Mouse (Mus musculus): ENCODE data around the gene Ssr2. TPM values are rescaled to one million over a fixed set of nuclear protein-coding genes. Genes with fewer than 3 reads are reported as not detected.

Ssr2 gene
- total RNA-seq, 1 experiment: 827 TPM

- no peak for DNase-seq (ENCODE audit: low read depth, low spot score)
- H3K4me3 ChIP-seq (ENCODE audit: insufficient read depth in 1 of 2, low read depth in 1 of 2, low read length in 2 of 2, poor library complexity in 1 of 2, severe bottlenecking in 1 of 2): no peak overlapping the region
- peaks cover 5 to 38% of the 10 kb centered on the region in 2 experiments for H3K4me1 ChIP-seq (ENCODE audit: control insufficient read depth in 2 of 2, insufficient read depth in 2 of 2, low read length in 2 of 2, poor library complexity in 1 of 2)
- in situ Hi-C loops (cut with MboI; ENCODE audit: low sequenced_read_pairs in 2 of 2, unreplicated experiment in 2 of 2): no loop called here
- peaks cover 22% of the 10 kb centered on the region for H3K36me3 ChIP-seq (ENCODE audit: control insufficient read depth, insufficient read depth, low read length, poor library complexity, severe bottlenecking)
- peak overlapping the region; percentile 5; the same call in 1 of the 2 replicates for H3K9ac ChIP-seq (ENCODE audit: insufficient read depth, low read depth, low read length, poor library complexity, severe bottlenecking)
- H3K9me3 ChIP-seq (ENCODE audit: control insufficient read depth, insufficient read depth, low read depth, low read length): no peaks in the 10 kb centered on the region
- H3K27ac ChIP-seq (ENCODE audit: insufficient read depth, low read depth, low read length, poor library complexity, severe bottlenecking): peak overlapping the region; percentile 57; the same call in 1 of the 2 replicates
- no peak for TF ChIP-seq MAFK (IDR thresholded peaks at IDR 0.05; ENCODE audit: insufficient read depth, low read depth, low read length)
- no peak for TF ChIP-seq ZNF384 (IDR thresholded peaks at IDR 0.05; ENCODE audit: low read depth, low read length)
- no peak for TF ChIP-seq ZC3H11A (IDR thresholded peaks at IDR 0.05; ENCODE audit: borderline replicate concordance, low read depth, low read length)
- TF ChIP-seq CHD2 (IDR thresholded peaks at IDR 0.05; ENCODE audit: low read depth, low read length): no peak
- no peak for TF ChIP-seq HCFC1 (IDR thresholded peaks at IDR 0.05; ENCODE audit: borderline replicate concordance, insufficient read depth, low read length)
Measured at GRCm38 (mm10) chr3:88540085-88540484, 35.6 kb upstream of the Ssr2 start.

DNA sequence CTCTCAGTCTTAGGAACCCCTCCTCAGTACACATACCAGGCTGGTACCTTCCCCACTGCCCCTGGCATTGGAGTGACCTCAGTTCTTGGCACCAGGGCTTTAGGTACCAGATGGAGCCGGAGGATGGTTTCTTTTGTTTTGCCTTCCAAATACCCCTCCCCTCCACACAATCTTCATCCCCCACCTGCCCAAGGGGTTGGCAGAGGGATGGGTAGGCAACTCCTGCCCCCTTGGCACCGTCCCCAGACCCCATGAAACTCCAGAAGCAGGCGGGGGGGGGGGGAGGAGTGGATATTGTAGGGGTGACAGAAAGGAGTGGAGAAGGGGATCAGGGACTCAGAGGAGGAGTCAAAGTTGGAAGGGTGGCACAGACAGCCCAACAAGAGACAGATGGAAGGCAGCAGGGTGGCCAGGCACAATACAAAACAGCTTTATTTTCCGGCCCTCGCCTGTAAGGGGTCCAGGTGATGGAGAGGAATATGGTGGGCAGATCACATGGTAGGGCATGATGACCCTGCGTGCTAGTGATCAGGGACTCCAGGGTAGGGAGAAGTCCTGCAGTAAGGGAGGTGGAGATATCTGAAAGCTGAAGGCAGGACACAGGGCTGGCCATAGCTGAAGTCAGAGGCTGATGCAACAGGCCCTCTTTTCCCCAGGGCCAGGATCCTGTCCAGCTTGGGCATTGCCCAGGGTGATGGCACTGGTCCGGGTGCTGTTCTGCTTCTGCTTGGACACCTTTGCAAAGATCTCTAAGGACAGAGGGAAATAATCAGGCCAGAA is 33.9 kb upstream of the Ssr2 start:
- Histone ChIP-seq H3K4me3 (ENCODE audit: insufficient read depth in 1 of 2, low read depth in 1 of 2, low read length in 2 of 2, poor library complexity in 1 of 2, severe bottlenecking in 1 of 2) (no peak overlapping the region), H3K36me3 (ENCODE audit: control insufficient read depth, insufficient read depth, low read length, poor library complexity, severe bottlenecking) (peaks cover 14% of the 10 kb centered on the region), H3K9me3 (ENCODE audit: control insufficient read depth, insufficient read depth, low read depth, low read length) (no peaks in the 10 kb centered on the region), H3K4me1 (ENCODE audit: control insufficient read depth in 2 of 2, insufficient read depth in 2 of 2, low read length in 2 of 2, poor library complexity in 1 of 2) (peaks cover 4 to 34% of the 10 kb centered on the region in 2 experiments), H3K9ac (ENCODE audit: insufficient read depth, low read depth, low read length, poor library complexity, severe bottlenecking) (no peak overlapping the region), H3K27ac (ENCODE audit: insufficient read depth, low read depth, low read length, poor library complexity, severe bottlenecking) (no peak overlapping the region)
- DNase-seq (ENCODE audit: low read depth, low spot score): no peak
- TF ChIP-seq ZC3H11A (IDR thresholded peaks at IDR 0.05; ENCODE audit: borderline replicate concordance, low read depth, low read length) (no peak), ZNF384 (IDR thresholded peaks at IDR 0.05; ENCODE audit: low read depth, low read length) (no peak), HCFC1 (IDR thresholded peaks at IDR 0.05; ENCODE audit: borderline replicate concordance, insufficient read depth, low read length) (no peak), CHD2 (IDR thresholded peaks at IDR 0.05; ENCODE audit: low read depth, low read length) (no peak), MAFK (IDR thresholded peaks at IDR 0.05; ENCODE audit: insufficient read depth, low read depth, low read length) (no peak)
- in situ Hi-C loops (cut with MboI; ENCODE audit: low sequenced_read_pairs in 2 of 2, unreplicated experiment in 2 of 2): no loop called here

GRCm38 (mm10) chr3:88542486-88542885 is 33.2 kb upstream of the Ssr2 start:
- no peak overlapping the region for H3K9ac ChIP-seq (ENCODE audit: insufficient read depth, low read depth, low read length, poor library complexity, severe bottlenecking)
- H3K36me3 ChIP-seq (ENCODE audit: control insufficient read depth, insufficient read depth, low read length, poor library complexity, severe bottlenecking): peaks cover 8% of the 10 kb centered on the region
- no peak for DNase-seq (ENCODE audit: low read depth, low spot score)
- H3K4me1 ChIP-seq (ENCODE audit: control insufficient read depth in 2 of 2, insufficient read depth in 2 of 2, low read length in 2 of 2, poor library complexity in 1 of 2): peaks cover 4 to 37% of the 10 kb centered on the region in 2 experiments
- TF ChIP-seq ZC3H11A (IDR thresholded peaks at IDR 0.05; ENCODE audit: borderline replicate concordance, low read depth, low read length): no peak
- TF ChIP-seq ZNF384 (IDR thresholded peaks at IDR 0.05; ENCODE audit: low read depth, low read length): no peak
- no peak for TF ChIP-seq MAFK (IDR thresholded peaks at IDR 0.05; ENCODE audit: insufficient read depth, low read depth, low read length)
- TF ChIP-seq CHD2 (IDR thresholded peaks at IDR 0.05; ENCODE audit: low read depth, low read length): no peak
- TF ChIP-seq HCFC1 (IDR thresholded peaks at IDR 0.05; ENCODE audit: borderline replicate concordance, insufficient read depth, low read length): no peak
- H3K9me3 ChIP-seq (ENCODE audit: control insufficient read depth, insufficient read depth, low read depth, low read length): no peaks in the 10 kb centered on the region
- in situ Hi-C loops (cut with MboI; ENCODE audit: low sequenced_read_pairs in 2 of 2, unreplicated experiment in 2 of 2): no loop called here
- H3K27ac ChIP-seq (ENCODE audit: insufficient read depth, low read depth, low read length, poor library complexity, severe bottlenecking): no peak overlapping the region
- H3K4me3 ChIP-seq (ENCODE audit: insufficient read depth in 1 of 2, low read depth in 1 of 2, low read length in 2 of 2, poor library complexity in 1 of 2, severe bottlenecking in 1 of 2): no peak overlapping the region

GRCm38 (mm10) chr3:88543174-88543573 is 32.5 kb upstream of the Ssr2 start:
- in situ Hi-C loops (cut with MboI; ENCODE audit: low sequenced_read_pairs in 2 of 2, unreplicated experiment in 2 of 2): no loop called here
- Histone ChIP-seq H3K4me3 (ENCODE audit: insufficient read depth in 1 of 2, low read depth in 1 of 2, low read length in 2 of 2, poor library complexity in 1 of 2, severe bottlenecking in 1 of 2) (no peak overlapping the region), H3K4me1 (ENCODE audit: control insufficient read depth in 2 of 2, insufficient read depth in 2 of 2, low read length in 2 of 2, poor library complexity in 1 of 2) (peaks cover 4 to 41% of the 10 kb centered on the region in 2 experiments), H3K9ac (ENCODE audit: insufficient read depth, low read depth, low read length, poor library complexity, severe bottlenecking) (no peak overlapping the region), H3K9me3 (ENCODE audit: control insufficient read depth, insufficient read depth, low read depth, low read length) (no peaks in the 10 kb centered on the region), H3K27ac (ENCODE audit: insufficient read depth, low read depth, low read length, poor library complexity, severe bottlenecking) (no peak overlapping the region), H3K36me3 (ENCODE audit: control insufficient read depth, insufficient read depth, low read length, poor library complexity, severe bottlenecking) (peaks cover 6% of the 10 kb centered on the region; the same call in 1 of the 2 replicates)
- TF ChIP-seq ZNF384 (IDR thresholded peaks at IDR 0.05; ENCODE audit: low read depth, low read length) (no peak), CHD2 (IDR thresholded peaks at IDR 0.05; ENCODE audit: low read depth, low read length) (no peak), HCFC1 (IDR thresholded peaks at IDR 0.05; ENCODE audit: borderline replicate concordance, insufficient read depth, low read length) (no peak), ZC3H11A (IDR thresholded peaks at IDR 0.05; ENCODE audit: borderline replicate concordance, low read depth, low read length) (no peak), MAFK (IDR thresholded peaks at IDR 0.05; ENCODE audit: insufficient read depth, low read depth, low read length) (no peak)
- DNase-seq (ENCODE audit: low read depth, low spot score): no peak

All from ES-E14 (cell line).